ENCODE assay signal across 11 mouse cellular contexts in genomic region chr1:160025146-160025894, GRCm38 (mm10). TPM values are rescaled to one million over a fixed set of nuclear protein-coding genes. Genes with fewer than 3 reads are reported as not detected.
DNase-seq lines count a peak whose midpoint lies in the region; ATAC-seq lines count a peak whose summit lies in the region.
"Had no signal": no experiment of that assay in that cellular context is flagged by ENCODE, and none has a peak within 500 bp of the region (broad histone marks: within the 10 kb centered on the region; RNA-seq: fewer than 3 reads in every experiment).

No protein-coding gene starts in this region.

- H3K27ac ChIP-seq in liver, embryonic 12.5 days = peak overlapping the region; percentile 56; the same call in 1 of the 2 replicates
- H3K27ac ChIP-seq: forebrain, embryonic 15.5 days; hindbrain, embryonic 15.5 days had no signal

- H3K27me3 ChIP-seq in liver, embryonic 12.5 days (replicated peaks) = no peaks in the 10 kb centered on the region
- no peaks in the 10 kb centered on the region for H3K27me3 ChIP-seq in splenic B cell, adult 2 months (ENCODE audit: control insufficient read depth, insufficient read depth, low read length, poor library complexity, severe bottlenecking)
- H3K27me3 ChIP-seq: forebrain, embryonic 15.5 days; hindbrain, embryonic 15.5 days had no signal

- peak; percentile 38 for DNase-seq in lung, postnatal 25 days (ENCODE audit: low spot score)
- no peak for DNase-seq in lung, postnatal 4 days
- peak; percentile 16 for DNase-seq in T-cell, adult 2 months (ENCODE audit: low spot score)
- peak; percentile 85 for DNase-seq in splenic B cell, adult 2 months (ENCODE audit: low read depth, low spot score)
- DNase-seq in ovary, adult 18-20 months (ENCODE audit: low spot score) = no peak
- no peak for DNase-seq in adrenal gland, postnatal 36 days
- no peak for DNase-seq in left cerebral cortex, adult 18-20 months (ENCODE audit: low spot score in 2 of 2)
- DNase-seq: lung, postnatal 14 days had no signal

- ATAC-seq in liver, embryonic 12.5 days = peak; percentile 97
- ATAC-seq: forebrain, embryonic 15.5 days had no signal

- 34% methylated on average over 11 of the region's 11 CpGs for WGBS in liver, embryonic 12.5 days (ENCODE audit: insufficient replicate concordance)

- H3K36me3 ChIP-seq in liver, embryonic 12.5 days = no peaks in the 10 kb centered on the region
- H3K36me3 ChIP-seq in splenic B cell, adult 2 months (ENCODE audit: control insufficient read depth, insufficient read depth, low read length, poor library complexity, severe bottlenecking) = peaks cover 3% of the 10 kb centered on the region; the same call in 1 of the 2 replicates
- H3K36me3 ChIP-seq: forebrain, embryonic 15.5 days; hindbrain, embryonic 15.5 days had no signal

- H3K9me3 ChIP-seq in liver, embryonic 12.5 days (replicated peaks) = no peaks in the 10 kb centered on the region
- H3K9me3 ChIP-seq: forebrain, embryonic 15.5 days; hindbrain, embryonic 15.5 days had no signal

- peak overlapping the region; percentile 55 for H3K4me2 ChIP-seq in liver, embryonic 12.5 days
- H3K4me2 ChIP-seq: forebrain, embryonic 15.5 days; hindbrain, embryonic 15.5 days had no signal

- peaks cover 32% of the 10 kb centered on the region for H3K4me1 ChIP-seq in liver, embryonic 12.5 days
- H3K4me1 ChIP-seq: forebrain, embryonic 15.5 days; hindbrain, embryonic 15.5 days had no signal

- H3K4me3 ChIP-seq in liver, embryonic 12.5 days = peak overlapping the region; percentile 19; the same call in 1 of the 2 replicates
- H3K4me3 ChIP-seq: forebrain, embryonic 15.5 days; hindbrain, embryonic 15.5 days had no signal

- 0 out of 2 replicates have a peak overlapping the region, but pooled peaks have one; percentile 27 for H3K9ac ChIP-seq in liver, embryonic 12.5 days
- H3K9ac ChIP-seq: forebrain, embryonic 15.5 days; hindbrain, embryonic 15.5 days had no signal

RNA-seq across cellular contexts. Expression of gene 4930523C07Rik, which starts 18.9 kb away (rescaled TPM):
- 24.1 and 26.5 TPM in 2 replicates for polyA plus RNA-seq in liver, embryonic 12.5 days (2016; fragmentation: Nextera tagmentation; extraction: Ambion mirVana)
- 10 to 100 TPM; 10.7 to 20.6 TPM for total RNA-seq in adrenal gland, postnatal 36 days (2021)
- 1 to 10 TPM; 1.3 to 1.7 TPM for total RNA-seq in left cerebral cortex, adult 18-20 months (2021)

Comparison
In these comparisons a context has a peak if more than half of its experiments do, and no peak if none do; other contexts are left out.
1. DNase-seq: peak in lung, postnatal 25 days (single experiment), T-cell, adult 2 months (single experiment) and splenic B cell, adult 2 months (single experiment); none in lung, postnatal 4 days (0 of 2), ovary, adult 18-20 months (single experiment), adrenal gland, postnatal 36 days (0 of 2) and left cerebral cortex, adult 18-20 months (0 of 2).
2. RNA of gene 4930523C07Rik, which starts 18.9 kb away (total RNA-seq): 10.7 to 20.6 TPM in adrenal gland, postnatal 36 days; 1.3 to 1.7 TPM in left cerebral cortex, adult 18-20 months; every median in the first group is over 4 times any median in the second.